In the genomic region with DNA sequence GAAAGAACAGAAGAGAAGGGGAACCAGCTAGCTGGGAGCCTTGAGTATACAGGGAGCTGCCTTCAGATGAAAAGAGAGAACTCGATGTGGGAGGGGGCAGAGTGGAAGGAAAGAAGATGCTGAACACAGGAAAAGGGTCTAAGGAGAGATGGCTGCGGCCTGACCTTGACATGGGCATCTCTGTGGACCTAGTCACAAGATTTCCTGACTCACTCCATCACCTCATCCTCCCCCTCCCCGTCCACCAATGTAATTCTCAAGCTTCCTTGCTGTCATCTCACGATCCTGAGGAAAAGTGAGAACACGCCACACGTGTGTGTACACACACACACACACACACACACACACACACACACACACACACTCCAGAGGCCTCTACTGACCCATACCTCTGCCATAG, we compare ENCODE assay signal across 10 mouse cellular contexts. TPM values are rescaled to one million over a fixed set of nuclear protein-coding genes. Genes with fewer than 3 reads are reported as not detected.
DNase-seq lines count a peak whose midpoint lies in the region; ATAC-seq and TF ChIP-seq lines count a peak whose summit lies in the region.
"Had no signal": no experiment of that assay in that cellular context is flagged by ENCODE, and none has a peak within 500 bp of the region (broad histone marks: within the 10 kb centered on the region; RNA-seq: fewer than 3 reads in every experiment).

No protein-coding gene starts in this region.

- no peak overlapping the region; the same call in 1 of the 2 replicates for H3K4me2 ChIP-seq in forebrain, embryonic 11.5 days (ENCODE audit: low read depth, low read length, severe bottlenecking)
- 0 out of 2 replicates have a peak overlapping the region, but pooled peaks have one; percentile 17 for H3K4me2 ChIP-seq in intestine, postnatal 0 days (replicated peaks; ENCODE audit: low read depth)

- peak overlapping the region; percentile 15 for H3K27ac ChIP-seq in liver, adult 2 months (replicated peaks; ENCODE audit: insufficient read depth, low read depth, low read length)
- peak overlapping the region; percentile 80 for H3K27ac ChIP-seq in forebrain, embryonic 11.5 days (ENCODE audit: low read depth, low read length)
- peak overlapping the region; percentile 41; the same call in 1 of the 2 replicates for H3K27ac ChIP-seq in intestine, postnatal 0 days (ENCODE audit: low read depth, low read length)
- H3K27ac ChIP-seq in small intestine, adult 2 months (ENCODE audit: insufficient read depth, low read depth, low read length): peak overlapping the region; percentile 86
- no peak overlapping the region for H3K27ac ChIP-seq in cerebellum, adult 2 months (ENCODE audit: insufficient read depth, low read length)
- H3K27ac ChIP-seq: layer of hippocampus, adult 2 months had no signal

- no peaks in the 10 kb centered on the region for H3K4me1 ChIP-seq in liver, adult 2 months (ENCODE audit: control insufficient read depth, insufficient read depth, low read length)
- H3K4me1 ChIP-seq in forebrain, embryonic 11.5 days (replicated peaks; ENCODE audit: control insufficient read depth, insufficient read depth, low read length): peaks cover 40% of the 10 kb centered on the region
- H3K4me1 ChIP-seq in intestine, postnatal 0 days (replicated peaks; ENCODE audit: control insufficient read depth, insufficient read depth, low read length): no peaks in the 10 kb centered on the region
- H3K4me1 ChIP-seq in small intestine, adult 2 months (ENCODE audit: control insufficient read depth, insufficient read depth, insufficient read length, low read length): peaks cover 1% of the 10 kb centered on the region; the same call in 1 of the 2 replicates
- H3K4me1 ChIP-seq in cerebellum, adult 2 months (ENCODE audit: control insufficient read depth, insufficient read depth, low read length): no peaks in the 10 kb centered on the region

- ATAC-seq in forebrain, embryonic 11.5 days (replicated peaks; ENCODE audit: low FRiP score): no peak
- no peak for ATAC-seq in intestine, postnatal 0 days

- no peak overlapping the region for H3K4me3 ChIP-seq in liver, adult 2 months (ENCODE audit: insufficient read depth, low read depth, low read length)
- H3K4me3 ChIP-seq in forebrain, embryonic 11.5 days (ENCODE audit: low read depth, low read length): no peak overlapping the region
- H3K4me3 ChIP-seq in intestine, postnatal 0 days (ENCODE audit: low read depth, low read length): no peak overlapping the region
- H3K4me3 ChIP-seq in small intestine, adult 2 months (ENCODE audit: low read depth, low read length): no peak overlapping the region
- no peak overlapping the region for H3K4me3 ChIP-seq in cerebellum, adult 2 months (replicated peaks; ENCODE audit: insufficient read depth, low read depth, low read length)
- H3K4me3 ChIP-seq: layer of hippocampus, adult 2 months had no signal

- WGBS in liver, adult 2 months: 63% methylated on average over 6 of the region's 6 CpGs
- 63% methylated on average over 6 of the region's 6 CpGs for WGBS in forebrain, embryonic 11.5 days
- 65% methylated on average over 6 of the region's 6 CpGs for WGBS in intestine, postnatal 0 days
- 66% methylated on average over 6 of the region's 6 CpGs for WGBS in small intestine, adult 2 months
- 91% methylated on average over 6 of the region's 6 CpGs for WGBS in cerebellum, adult 2 months

- H3K79me2 ChIP-seq in liver, adult 2 months (ENCODE audit: control insufficient read depth, insufficient read depth, low read length): no peaks in the 10 kb centered on the region

- no peak for DNase-seq in liver, adult 2 months (ENCODE audit: extremely low read depth, low read depth, low spot score)
- no peak for DNase-seq in liver
- no peak for DNase-seq in forebrain, embryonic 11.5 days (ENCODE audit: low spot score)
- no peak for DNase-seq in cerebellum, adult 11-12 months
- no peak for DNase-seq in cerebellum, adult 2 months
- DNase-seq: cerebellum, postnatal 10 days; thymus, postnatal 4 days had no signal

- no peaks in the 10 kb centered on the region for H3K27me3 ChIP-seq in liver, adult 2 months (ENCODE audit: control insufficient read depth, insufficient read depth, low read length)
- H3K27me3 ChIP-seq in forebrain, embryonic 11.5 days (ENCODE audit: control insufficient read depth, insufficient read depth, low read length): no peaks in the 10 kb centered on the region
- no peaks in the 10 kb centered on the region for H3K27me3 ChIP-seq in intestine, postnatal 0 days (replicated peaks; ENCODE audit: control insufficient read depth, insufficient read depth, low read length)
- H3K27me3 ChIP-seq in small intestine, adult 2 months (ENCODE audit: control insufficient read depth, insufficient read depth, low read length): no peaks in the 10 kb centered on the region
- H3K27me3 ChIP-seq in cerebellum, adult 2 months (ENCODE audit: control insufficient read depth, insufficient read depth, low read length): no peaks in the 10 kb centered on the region

- no peak for TF ChIP-seq POLR2A in liver, adult 2 months (IDR thresholded peaks at IDR 0.05; ENCODE audit: extremely low read depth, insufficient read depth, low read length)
- TF ChIP-seq POLR2A in small intestine, adult 2 months (IDR thresholded peaks at IDR 0.05; ENCODE audit: low read depth, low read length): no peak
- TF ChIP-seq POLR2A in cerebellum, adult 2 months (IDR thresholded peaks at IDR 0.05; ENCODE audit: borderline replicate concordance, insufficient read depth, low read length): no peak

- no peaks in the 10 kb centered on the region for H3K36me3 ChIP-seq in liver, adult 2 months (ENCODE audit: control insufficient read depth, insufficient read depth, low read length)
- no peaks in the 10 kb centered on the region for H3K36me3 ChIP-seq in forebrain, embryonic 11.5 days (ENCODE audit: control insufficient read depth, insufficient read depth, low read length)
- H3K36me3 ChIP-seq in intestine, postnatal 0 days (ENCODE audit: control insufficient read depth, insufficient read depth): no peaks in the 10 kb centered on the region
- no peaks in the 10 kb centered on the region for H3K36me3 ChIP-seq in small intestine, adult 2 months (ENCODE audit: control insufficient read depth, insufficient read depth, low read length)

- no peak for TF ChIP-seq CTCF in liver, adult 2 months (IDR thresholded peaks at IDR 0.05; ENCODE audit: low read depth, low read length)
- no peak for TF ChIP-seq CTCF in intestine, postnatal 0 days (IDR thresholded peaks at IDR 0.05; ENCODE audit: low read depth)
- no peak for TF ChIP-seq CTCF in small intestine, adult 2 months (IDR thresholded peaks at IDR 0.05; ENCODE audit: extremely low read depth, insufficient read length, insufficient replicate concordance, low read depth, low read length)
- TF ChIP-seq CTCF in cerebellum, adult 2 months (IDR thresholded peaks at IDR 0.05; ENCODE audit: borderline replicate concordance, insufficient read depth, low read depth, low read length): no peak

- H3K9me3 ChIP-seq in forebrain, embryonic 11.5 days (ENCODE audit: control insufficient read depth, low read length): no peaks in the 10 kb centered on the region
- H3K9me3 ChIP-seq in intestine, postnatal 0 days (ENCODE audit: control insufficient read depth): no peaks in the 10 kb centered on the region

- no peak overlapping the region for H3K9ac ChIP-seq in liver, adult 2 months (ENCODE audit: low read depth, low read length)
- H3K9ac ChIP-seq in forebrain, embryonic 11.5 days (ENCODE audit: low read length): 0 out of 2 replicates have a peak overlapping the region, but pooled peaks have one; percentile 32
- no peak overlapping the region for H3K9ac ChIP-seq in intestine, postnatal 0 days (ENCODE audit: low read depth, low read length)

RNA-seq across cellular contexts. Expression of a gene that starts 17.2 kb away (rescaled TPM):
- 0.40 and 0.46 TPM in 2 replicates for total RNA-seq in liver, adult 2 months (2014; rRNA removed)
- polyA plus RNA-seq in liver, adult 2 months (2012; rRNA removed): 0.78 and 0.81 TPM in 2 replicates
- polyA plus RNA-seq in forebrain, embryonic 11.5 days (2014; fragmentation: Nextera tagmentation; extraction: Ambion mirVana): 10.2 and 10.6 TPM in 2 replicates
- 3.8 and 4.4 TPM in 2 replicates for polyA plus RNA-seq in intestine, postnatal 0 days (2015; fragmentation: Nextera tagmentation; extraction: Ambion mirVana)
- polyA plus RNA-seq in small intestine, adult 2 months (2012; rRNA removed): 2.0 and 2.6 TPM in 2 replicates
- 5.6 and 6.1 TPM in 2 replicates for polyA plus RNA-seq in cerebellum, adult 2 months (2012; rRNA removed)
